ENCODE assay signal across 9 mouse cellular contexts in genomic region chr3:57204066-57204723, GRCm38 (mm10).
DNase-seq lines count a peak whose midpoint lies in the region; ATAC-seq and TF ChIP-seq lines count a peak whose summit lies in the region.
"Had no signal": no experiment of that assay in that cellular context is flagged by ENCODE, and none has a peak within 500 bp of the region (broad histone marks: within the 10 kb centered on the region; RNA-seq: fewer than 3 reads in every experiment).

No protein-coding gene starts in this region.

- peak; percentile 5 to 80 for DNase-seq in adrenal gland, adult (ENCODE audit: inconsistent age in 2 of 2, low spot score in 1 of 2)
- DNase-seq in adrenal gland, adult 8-10 months, result no peak
- DNase-seq in urinary bladder, postnatal 25 days (ENCODE audit: low spot score), result peak; percentile 22
- no peak for DNase-seq in urinary bladder, adult 18-20 months (ENCODE audit: low spot score in 2 of 2)
- DNase-seq in forebrain, postnatal 0 days, result peak; percentile 87
- peak; percentile 49 to 78 for DNase-seq in layer of hippocampus, adult 2 months (ENCODE audit: low spot score in 2 of 2)
- peak; percentile 91 for DNase-seq in midbrain, embryonic 11.5 days (ENCODE audit: low spot score, missing footprints)
- no peak for DNase-seq in thymus, adult 18-20 months

- no peak overlapping the region for H3K4me3 ChIP-seq in forebrain, postnatal 0 days (ENCODE audit: low read depth, low read length)
- H3K4me3 ChIP-seq in layer of hippocampus, adult 2 months, result no peak overlapping the region
- no peak overlapping the region for H3K4me3 ChIP-seq in midbrain, embryonic 11.5 days (ENCODE audit: low read depth, low read length)
- H3K4me3 ChIP-seq: heart, embryonic 13.5 days had no signal

- no peaks in the 10 kb centered on the region for H3K27me3 ChIP-seq in forebrain, postnatal 0 days (ENCODE audit: insufficient read depth, low read length)
- no peaks in the 10 kb centered on the region for H3K27me3 ChIP-seq in midbrain, embryonic 11.5 days (ENCODE audit: control insufficient read depth, insufficient read depth, low read length)
- H3K27me3 ChIP-seq: heart, embryonic 13.5 days had no signal

- H3K9me3 ChIP-seq in forebrain, postnatal 0 days (ENCODE audit: low read length), result no peaks in the 10 kb centered on the region
- H3K9me3 ChIP-seq in midbrain, embryonic 11.5 days (ENCODE audit: control insufficient read depth, low read length), result no peaks in the 10 kb centered on the region
- H3K9me3 ChIP-seq: heart, embryonic 13.5 days had no signal

- ATAC-seq in forebrain, postnatal 0 days, result peak; percentile 65; the same call in 1 of the 2 replicates
- ATAC-seq in midbrain, embryonic 11.5 days (ENCODE audit: low FRiP score), result 0 out of 2 replicates have a peak, but pooled peaks have one; percentile 44

- no peak overlapping the region for H3K9ac ChIP-seq in forebrain, postnatal 0 days
- H3K9ac ChIP-seq in midbrain, embryonic 11.5 days (ENCODE audit: low read length), result no peak overlapping the region
- H3K9ac ChIP-seq: heart, embryonic 13.5 days had no signal

- 21% methylated on average over 3 of the region's 3 CpGs for WGBS in forebrain, postnatal 0 days
- WGBS in midbrain, embryonic 11.5 days, result 27% methylated on average over 3 of the region's 3 CpGs

- TF ChIP-seq CTCF in forebrain, postnatal 0 days (IDR thresholded peaks at IDR 0.05; ENCODE audit: low read depth), result peak; percentile 83
- TF ChIP-seq CTCF in layer of hippocampus, adult 2 months (conservative IDR thresholded peaks at IDR 0.05), result peak; percentile 94

- H3K4me2 ChIP-seq in forebrain, postnatal 0 days (ENCODE audit: low read depth), result no peak overlapping the region
- no peak overlapping the region for H3K4me2 ChIP-seq in midbrain, embryonic 11.5 days
- H3K4me2 ChIP-seq: heart, embryonic 13.5 days had no signal

- H3K27ac ChIP-seq in forebrain, postnatal 0 days (ENCODE audit: low read depth, low read length), result no peak overlapping the region
- no peak overlapping the region for H3K27ac ChIP-seq in layer of hippocampus, adult 2 months
- no peak overlapping the region for H3K27ac ChIP-seq in midbrain, embryonic 11.5 days (ENCODE audit: low read depth, low read length)
- H3K27ac ChIP-seq: heart, embryonic 13.5 days had no signal

- H3K36me3 ChIP-seq in forebrain, postnatal 0 days (ENCODE audit: insufficient read depth), result no peaks in the 10 kb centered on the region
- H3K36me3 ChIP-seq in midbrain, embryonic 11.5 days (ENCODE audit: control insufficient read depth, insufficient read depth, low read length), result no peaks in the 10 kb centered on the region
- H3K36me3 ChIP-seq: heart, embryonic 13.5 days had no signal

- H3K4me1 ChIP-seq in forebrain, postnatal 0 days (ENCODE audit: insufficient read depth), result no peaks in the 10 kb centered on the region
- H3K4me1 ChIP-seq in midbrain, embryonic 11.5 days (ENCODE audit: control insufficient read depth, insufficient read depth, low read length), result no peaks in the 10 kb centered on the region
- H3K4me1 ChIP-seq: heart, embryonic 13.5 days had no signal

Comparison
In these comparisons a context has a peak if more than half of its experiments do, and no peak if none do; other contexts are left out.
1. DNase-seq: peak in adrenal gland, adult (2 of 2), urinary bladder, postnatal 25 days (single experiment), forebrain, postnatal 0 days (single experiment), layer of hippocampus, adult 2 months (2 of 2) and midbrain, embryonic 11.5 days (single experiment); none in adrenal gland, adult 8-10 months (single experiment), urinary bladder, adult 18-20 months (0 of 2) and thymus, adult 18-20 months (0 of 2).